Mouse (Mus musculus): ENCODE data around the gene Serpinf1. TPM values are rescaled to one million over a fixed set of nuclear protein-coding genes. Genes with fewer than 3 reads are reported as not detected.
A peak's percentile ranks its signal among the peaks of the same experiment; 100 is the strongest.

Serpinf1 gene
- polyA plus RNA-seq, 1 experiment from 2014 or later, result 174 TPM

- H3K9ac ChIP-seq (ENCODE audit: low read length), result no peak overlapping the region
- whole genome bisulfite sequencing, result 91% methylated on average over 31 of the region's 31 CpGs
- no peak for ATAC-seq (ENCODE audit: insufficient number of reproducible peaks, low FRiP score, low TSS enrichment, low read depth)
Measured at GRCm38 (mm10) chr11:75452812-75453557, 30.5 kb upstream of the Serpinf1 start.

GRCm38 (mm10) chr11:75452081-75452480 is 29.6 kb upstream of the Serpinf1 start:
- no peak overlapping the region for H3K27ac ChIP-seq (replicated peaks; ENCODE audit: low read depth, low read length)
- H3K9me3 ChIP-seq (ENCODE audit: control insufficient read depth, low read length), result no peaks in the 10 kb centered on the region
- H3K4me2 ChIP-seq (ENCODE audit: low read depth, severe bottlenecking), result no peak overlapping the region
- H3K4me3 ChIP-seq (ENCODE audit: low read depth, low read length), result no peak overlapping the region
- peaks cover 6% of the 10 kb centered on the region; the same call in 1 of the 2 replicates for H3K36me3 ChIP-seq (ENCODE audit: control insufficient read depth, insufficient read depth, low read length)
- H3K4me1 ChIP-seq (ENCODE audit: control insufficient read depth, insufficient read depth, low read length), result peaks cover 4% of the 10 kb centered on the region; the same call in 1 of the 2 replicates
- ATAC-seq (ENCODE audit: insufficient number of reproducible peaks, low FRiP score, low TSS enrichment, low read depth) (no peak), DNase-seq (ENCODE audit: low spot score) (no peak)
- 90% methylated on average over 8 of the region's 8 CpGs for WGBS
- no peaks in the 10 kb centered on the region for H3K27me3 ChIP-seq (ENCODE audit: control insufficient read depth, insufficient read depth, low read length)
- no peak overlapping the region for H3K9ac ChIP-seq (ENCODE audit: low read length)

More at GRCm38 (mm10) chr11:75452812-75453557, 30.5 kb upstream of the Serpinf1 start:
- Histone ChIP-seq H3K4me3 (ENCODE audit: low read depth, low read length) (no peak overlapping the region), H3K36me3 (ENCODE audit: control insufficient read depth, insufficient read depth, low read length) (peaks cover 5% of the 10 kb centered on the region; the same call in 1 of the 2 replicates), H3K27ac (replicated peaks; ENCODE audit: low read depth, low read length) (no peak overlapping the region), H3K27me3 (ENCODE audit: control insufficient read depth, insufficient read depth, low read length) (no peaks in the 10 kb centered on the region), H3K9me3 (ENCODE audit: control insufficient read depth, low read length) (no peaks in the 10 kb centered on the region), H3K4me1 (ENCODE audit: control insufficient read depth, insufficient read depth, low read length) (peaks cover 4% of the 10 kb centered on the region; the same call in 1 of the 2 replicates), H3K4me2 (ENCODE audit: low read depth, severe bottlenecking) (peak overlapping the region; percentile 100; the same call in 1 of the 2 replicates)
- DNase-seq (ENCODE audit: low spot score), result no peak

- 88% methylated on average over 15 of the region's 15 CpGs for WGBS
- Histone ChIP-seq H3K9me3 (ENCODE audit: control insufficient read depth, low read length) (no peaks in the 10 kb centered on the region), H3K36me3 (ENCODE audit: control insufficient read depth, insufficient read depth, low read length) (peaks cover 6% of the 10 kb centered on the region; the same call in 1 of the 2 replicates), H3K27ac (replicated peaks; ENCODE audit: low read depth, low read length) (no peak overlapping the region), H3K4me1 (ENCODE audit: control insufficient read depth, insufficient read depth, low read length) (peaks cover 4% of the 10 kb centered on the region; the same call in 1 of the 2 replicates), H3K4me3 (ENCODE audit: low read depth, low read length) (no peak overlapping the region), H3K27me3 (ENCODE audit: control insufficient read depth, insufficient read depth, low read length) (no peaks in the 10 kb centered on the region), H3K4me2 (ENCODE audit: low read depth, severe bottlenecking) (no peak overlapping the region), H3K9ac (ENCODE audit: low read length) (0 out of 2 replicates have a peak overlapping the region, but pooled peaks have one; percentile 18)
- DNase-seq (ENCODE audit: low spot score), result no peak
- no peak for ATAC-seq (ENCODE audit: insufficient number of reproducible peaks, low FRiP score, low TSS enrichment, low read depth)
Measured at GRCm38 (mm10) chr11:75450936-75451335, 28.4 kb upstream of the Serpinf1 start.

DNA sequence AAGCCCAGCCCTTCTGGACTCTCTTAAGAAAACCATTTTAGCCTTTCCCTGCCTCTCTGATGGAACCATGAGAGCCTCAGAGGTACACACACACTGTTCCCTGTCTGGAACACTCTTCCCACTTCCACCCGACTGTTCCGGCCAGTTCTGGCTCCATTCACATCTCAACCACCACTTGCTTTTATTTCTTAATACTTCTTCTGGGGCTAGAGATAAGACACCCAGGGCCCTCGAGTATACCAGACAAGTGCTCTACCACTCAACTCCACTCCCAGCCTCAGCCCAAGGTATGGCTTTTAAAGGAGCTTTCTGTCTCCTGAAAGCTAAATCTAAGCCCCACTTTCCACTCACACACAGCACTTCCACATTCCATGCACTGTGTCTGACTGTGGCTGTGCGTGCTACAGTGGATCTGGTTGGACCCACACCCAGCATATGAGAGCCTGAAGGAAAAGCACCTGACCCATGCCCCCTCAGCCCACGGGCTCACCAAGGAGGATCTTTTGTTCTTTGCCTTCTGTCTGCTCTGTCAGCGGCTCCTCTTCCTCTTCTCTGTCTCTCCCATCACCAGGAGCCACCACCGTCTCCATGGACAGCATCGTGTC is 27.9 kb upstream of the Serpinf1 start:
- WGBS, result 88% methylated on average over 8 of the region's 8 CpGs
- peaks cover 6% of the 10 kb centered on the region; the same call in 1 of the 2 replicates for H3K36me3 ChIP-seq (ENCODE audit: control insufficient read depth, insufficient read depth, low read length)
- ATAC-seq (ENCODE audit: insufficient number of reproducible peaks, low FRiP score, low TSS enrichment, low read depth), result no peak

DNA sequence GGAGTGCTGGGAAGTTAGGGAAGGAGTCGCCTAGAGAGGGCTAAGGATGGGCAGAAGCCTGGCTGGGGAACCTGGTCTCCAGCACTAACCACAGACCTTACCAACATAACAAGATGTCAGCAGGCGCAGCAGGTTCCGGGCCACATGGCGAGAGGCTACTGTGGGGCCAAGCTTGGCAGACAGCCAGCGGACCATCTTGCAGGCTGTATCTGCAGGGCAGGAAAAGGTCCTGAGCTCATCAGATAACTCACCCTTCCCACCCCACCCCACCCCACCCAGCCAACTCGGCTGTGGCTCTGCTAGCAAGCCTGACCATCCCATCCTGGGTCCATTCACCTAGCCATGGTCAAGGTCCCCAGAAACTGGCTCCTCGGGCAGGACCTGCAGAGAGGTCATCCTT is 27.2 kb upstream of the Serpinf1 start:
- DNase-seq (ENCODE audit: low spot score) (no peak), ATAC-seq (ENCODE audit: insufficient number of reproducible peaks, low FRiP score, low TSS enrichment, low read depth) (no peak)
- Histone ChIP-seq H3K36me3 (ENCODE audit: control insufficient read depth, insufficient read depth, low read length) (peaks cover 6% of the 10 kb centered on the region; the same call in 1 of the 2 replicates), H3K4me3 (ENCODE audit: low read depth, low read length) (no peak overlapping the region), H3K4me2 (ENCODE audit: low read depth, severe bottlenecking) (no peak overlapping the region), H3K4me1 (ENCODE audit: control insufficient read depth, insufficient read depth, low read length) (peaks cover under 1% of the 10 kb centered on the region; the same call in 1 of the 2 replicates), H3K9me3 (ENCODE audit: control insufficient read depth, low read length) (no peaks in the 10 kb centered on the region), H3K27ac (replicated peaks; ENCODE audit: low read depth, low read length) (no peak overlapping the region), H3K27me3 (ENCODE audit: control insufficient read depth, insufficient read depth, low read length) (no peaks in the 10 kb centered on the region), H3K9ac (ENCODE audit: low read length) (no peak overlapping the region)
- 89% methylated on average over 7 of the region's 7 CpGs for WGBS

More for the DNA sequence above, 27.9 kb upstream of the Serpinf1 start:
- DNase-seq (ENCODE audit: low spot score), result no peak
- no peak overlapping the region for H3K9ac ChIP-seq (ENCODE audit: low read length)
- H3K27ac ChIP-seq (replicated peaks; ENCODE audit: low read depth, low read length), result no peak overlapping the region
- peaks cover 4% of the 10 kb centered on the region; the same call in 1 of the 2 replicates for H3K4me1 ChIP-seq (ENCODE audit: control insufficient read depth, insufficient read depth, low read length)
- no peak overlapping the region for H3K4me3 ChIP-seq (ENCODE audit: low read depth, low read length)
- H3K4me2 ChIP-seq (ENCODE audit: low read depth, severe bottlenecking), result no peak overlapping the region
- H3K27me3 ChIP-seq (ENCODE audit: control insufficient read depth, insufficient read depth, low read length), result no peaks in the 10 kb centered on the region
- no peaks in the 10 kb centered on the region for H3K9me3 ChIP-seq (ENCODE audit: control insufficient read depth, low read length)

- ATAC-seq (ENCODE audit: insufficient number of reproducible peaks, low FRiP score, low TSS enrichment, low read depth) (no peak), DNase-seq (ENCODE audit: low spot score) (no peak)
- Histone ChIP-seq H3K4me1 (ENCODE audit: control insufficient read depth, insufficient read depth, low read length) (no peaks in the 10 kb centered on the region; the same call in 1 of the 2 replicates), H3K27ac (replicated peaks; ENCODE audit: low read depth, low read length) (no peak overlapping the region), H3K4me2 (ENCODE audit: low read depth, severe bottlenecking) (no peak overlapping the region), H3K27me3 (ENCODE audit: control insufficient read depth, insufficient read depth, low read length) (no peaks in the 10 kb centered on the region), H3K9me3 (ENCODE audit: control insufficient read depth, low read length) (no peaks in the 10 kb centered on the region), H3K9ac (ENCODE audit: low read length) (no peak overlapping the region), H3K36me3 (ENCODE audit: control insufficient read depth, insufficient read depth, low read length) (peaks cover 8% of the 10 kb centered on the region; the same call in 1 of the 2 replicates), H3K4me3 (ENCODE audit: low read depth, low read length) (no peak overlapping the region)
- 72% methylated on average over 3 of the region's 3 CpGs for WGBS
Measured at GRCm38 (mm10) chr11:75448575-75448974, 26.1 kb upstream of the Serpinf1 start.

GRCm38 (mm10) chr11:75443711-75444110 is 21.2 kb upstream of the Serpinf1 start:
- Histone ChIP-seq H3K9ac (ENCODE audit: low read length) (0 out of 2 replicates have a peak overlapping the region, but pooled peaks have one; percentile 22), H3K27me3 (ENCODE audit: control insufficient read depth, insufficient read depth, low read length) (no peaks in the 10 kb centered on the region), H3K27ac (replicated peaks; ENCODE audit: low read depth, low read length) (no peak overlapping the region), H3K36me3 (ENCODE audit: control insufficient read depth, insufficient read depth, low read length) (peaks cover 5% of the 10 kb centered on the region; the same call in 1 of the 2 replicates), H3K4me2 (ENCODE audit: low read depth, severe bottlenecking) (no peak overlapping the region), H3K4me3 (ENCODE audit: low read depth, low read length) (no peak overlapping the region), H3K9me3 (ENCODE audit: control insufficient read depth, low read length) (no peaks in the 10 kb centered on the region), H3K4me1 (ENCODE audit: control insufficient read depth, insufficient read depth, low read length) (no peaks in the 10 kb centered on the region)
- 42% methylated on average over 8 of the region's 8 CpGs for WGBS
- DNase-seq (ENCODE audit: low spot score) (no peak), ATAC-seq (ENCODE audit: insufficient number of reproducible peaks, low FRiP score, low TSS enrichment, low read depth) (no peak)

DNA sequence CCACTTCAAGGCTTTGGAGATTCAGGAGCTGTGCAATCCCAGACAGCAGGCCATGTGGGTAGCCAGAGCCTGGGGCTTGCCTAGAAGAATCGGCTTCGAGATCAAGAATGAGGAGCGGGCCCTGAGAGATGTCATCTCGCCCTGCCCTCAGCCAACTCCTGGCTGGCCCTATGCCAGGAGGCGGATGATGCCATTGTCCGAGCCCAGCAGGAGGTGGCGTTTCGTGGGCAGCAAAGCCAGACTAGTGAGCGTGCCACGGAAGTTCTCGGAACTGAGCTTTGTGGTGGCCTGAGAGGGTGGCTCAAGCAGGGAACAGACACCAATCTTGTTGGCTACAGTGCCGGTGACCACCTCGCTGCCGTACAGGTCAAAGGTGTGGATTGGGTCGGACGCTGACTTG is 19.1 kb upstream of the Serpinf1 start:
- Histone ChIP-seq H3K9ac (ENCODE audit: low read length) (no peak overlapping the region), H3K27me3 (ENCODE audit: control insufficient read depth, insufficient read depth, low read length) (no peaks in the 10 kb centered on the region), H3K27ac (replicated peaks; ENCODE audit: low read depth, low read length) (no peak overlapping the region), H3K4me3 (ENCODE audit: low read depth, low read length) (no peak overlapping the region), H3K9me3 (ENCODE audit: control insufficient read depth, low read length) (no peaks in the 10 kb centered on the region), H3K4me2 (ENCODE audit: low read depth, severe bottlenecking) (no peak overlapping the region), H3K4me1 (ENCODE audit: control insufficient read depth, insufficient read depth, low read length) (no peaks in the 10 kb centered on the region), H3K36me3 (ENCODE audit: control insufficient read depth, insufficient read depth, low read length) (0 out of 2 replicates have a peak, but pooled peaks cover 2% of the 10 kb centered on the region)
- DNase-seq (ENCODE audit: low spot score), result no peak
- no peak for ATAC-seq (ENCODE audit: insufficient number of reproducible peaks, low FRiP score, low TSS enrichment, low read depth)
- WGBS, result 93% methylated on average over 16 of the region's 16 CpGs
